Comparison of ENCODE assay signal across 9 mouse cellular contexts in genomic region chr5:31082935-31083625, GRCm38 (mm10). TPM values are rescaled to one million over a fixed set of nuclear protein-coding genes. Genes with fewer than 3 reads are reported as not detected.
DNase-seq lines count a peak whose midpoint lies in the region; ATAC-seq and TF ChIP-seq lines count a peak whose summit lies in the region.
"Had no signal": no experiment of that assay in that cellular context is flagged by ENCODE, and none has a peak within 500 bp of the region (broad histone marks: within the 10 kb centered on the region; RNA-seq: fewer than 3 reads in every experiment).

No protein-coding gene starts in this region.

- ATAC-seq in midbrain, embryonic 12.5 days (ENCODE audit: low FRiP score, low read depth), result peak; percentile 42; the same call in 1 of the 2 replicates
- ATAC-seq in intestine, postnatal 0 days, result no peak

- no peaks in the 10 kb centered on the region for H3K9me3 ChIP-seq in heart, embryonic 10.5 days
- no peaks in the 10 kb centered on the region for H3K9me3 ChIP-seq in midbrain, embryonic 12.5 days
- H3K9me3 ChIP-seq in intestine, postnatal 0 days (ENCODE audit: control insufficient read depth), result no peaks in the 10 kb centered on the region
- H3K9me3 ChIP-seq: limb, embryonic 15.5 days had no signal

- intact Hi-C loops in gastrocnemius, postnatal 36 days (cut with DNase I), result no loop called here

- H3K4me1 ChIP-seq in heart, embryonic 10.5 days, result peaks cover 43% of the 10 kb centered on the region
- H3K4me1 ChIP-seq in midbrain, embryonic 12.5 days, result peaks cover 21% of the 10 kb centered on the region; the same call in 1 of the 2 replicates
- H3K4me1 ChIP-seq in intestine, postnatal 0 days (replicated peaks; ENCODE audit: control insufficient read depth, insufficient read depth, low read length), result no peaks in the 10 kb centered on the region

- peak overlapping the region; percentile 10 for H3K4me2 ChIP-seq in midbrain, embryonic 12.5 days (replicated peaks)
- H3K4me2 ChIP-seq in intestine, postnatal 0 days (replicated peaks; ENCODE audit: low read depth), result no peak overlapping the region
- H3K4me2 ChIP-seq: limb, embryonic 15.5 days had no signal

- TF ChIP-seq CTCF in intestine, postnatal 0 days (IDR thresholded peaks at IDR 0.05; ENCODE audit: low read depth), result no peak

- no peak overlapping the region for H3K9ac ChIP-seq in midbrain, embryonic 12.5 days (replicated peaks)
- H3K9ac ChIP-seq in intestine, postnatal 0 days (ENCODE audit: low read depth, low read length), result no peak overlapping the region
- H3K9ac ChIP-seq: limb, embryonic 15.5 days had no signal

- H3K4me3 ChIP-seq in heart, embryonic 10.5 days, result peak overlapping the region; percentile 51
- no peak overlapping the region for H3K4me3 ChIP-seq in midbrain, embryonic 12.5 days
- no peak overlapping the region for H3K4me3 ChIP-seq in intestine, postnatal 0 days (ENCODE audit: low read depth, low read length)
- H3K4me3 ChIP-seq: limb, embryonic 15.5 days had no signal

- H3K36me3 ChIP-seq in heart, embryonic 10.5 days, result peaks cover 11% of the 10 kb centered on the region
- H3K36me3 ChIP-seq in midbrain, embryonic 12.5 days, result peaks cover 8% of the 10 kb centered on the region
- peaks cover 7% of the 10 kb centered on the region for H3K36me3 ChIP-seq in intestine, postnatal 0 days (ENCODE audit: control insufficient read depth, insufficient read depth)

- peak; percentile 31 for DNase-seq in gastrocnemius, postnatal 25 days
- no peak for DNase-seq in gastrocnemius, postnatal 36 days
- no peak for DNase-seq in heart, embryonic 10.5 days (ENCODE audit: low spot score)
- DNase-seq in kidney, adult 9 months, result peak; percentile 55
- no peak for DNase-seq in thymus, postnatal 14 days
- no peak for DNase-seq in testis, postnatal 10 days (ENCODE audit: low spot score)

- H3K27ac ChIP-seq in heart, embryonic 10.5 days, result peak overlapping the region; percentile 75
- H3K27ac ChIP-seq in midbrain, embryonic 12.5 days (replicated peaks), result peak overlapping the region; percentile 77
- H3K27ac ChIP-seq in intestine, postnatal 0 days (ENCODE audit: low read depth, low read length), result no peak overlapping the region
- H3K27ac ChIP-seq: limb, embryonic 15.5 days had no signal

- H3K27me3 ChIP-seq in heart, embryonic 10.5 days (ENCODE audit: insufficient read depth, poor library complexity, severe bottlenecking), result peaks cover 21% of the 10 kb centered on the region
- peaks cover 16% of the 10 kb centered on the region; the same call in 1 of the 2 replicates for H3K27me3 ChIP-seq in midbrain, embryonic 12.5 days
- H3K27me3 ChIP-seq in intestine, postnatal 0 days (replicated peaks; ENCODE audit: control insufficient read depth, insufficient read depth, low read length), result no peaks in the 10 kb centered on the region

- WGBS in heart, embryonic 10.5 days, result 10% methylated on average over 12 of the region's 12 CpGs
- 38% methylated on average over 12 of the region's 12 CpGs for WGBS in midbrain, embryonic 12.5 days
- 25% methylated on average over 12 of the region's 12 CpGs for WGBS in intestine, postnatal 0 days

RNA-seq across cellular contexts. Expression of gene Dnajc5g, which starts 23.0 kb away (rescaled TPM):
- total RNA-seq in gastrocnemius, postnatal 25 days (2021), result not detected
- total RNA-seq in gastrocnemius, postnatal 36 days (2021), result not detected
- not detected in 2 replicates for polyA plus RNA-seq in heart, embryonic 10.5 days (2016; fragmentation: Nextera tagmentation; extraction: Ambion mirVana)
- polyA plus RNA-seq in midbrain, embryonic 12.5 days (2016; fragmentation: Nextera tagmentation; extraction: Ambion mirVana), result not detected in 2 replicates
- not detected in 2 replicates for polyA plus RNA-seq in intestine, postnatal 0 days (2015; fragmentation: Nextera tagmentation; extraction: Ambion mirVana)
- polyA plus RNA-seq: limb, embryonic 15.5 days had no signal

RNA-seq across cellular contexts. Expression of gene Slc30a3, which starts 25.0 kb away (rescaled TPM):
- total RNA-seq in gastrocnemius, postnatal 25 days (2021), result under 1 TPM in 1 of 2 experiments, not detected in 1; 0.13 TPM
- total RNA-seq in gastrocnemius, postnatal 36 days (2021), result not detected
- 0.62 and 0.67 TPM in 2 replicates for polyA plus RNA-seq in heart, embryonic 10.5 days (2016; fragmentation: Nextera tagmentation; extraction: Ambion mirVana)
- polyA plus RNA-seq in midbrain, embryonic 12.5 days (2016; fragmentation: Nextera tagmentation; extraction: Ambion mirVana), result 10.7 and 11.2 TPM in 2 replicates
- polyA plus RNA-seq in intestine, postnatal 0 days (2015; fragmentation: Nextera tagmentation; extraction: Ambion mirVana), result 0.10 TPM in 1 of 2 replicates, not detected in the other

RNA-seq across cellular contexts. Expression of gene Cad, which starts 28.5 kb away (rescaled TPM):
- total RNA-seq in gastrocnemius, postnatal 25 days (2021), result 10 to 100 TPM; 19.3 to 25.1 TPM
- 10 to 100 TPM; 21.3 to 21.7 TPM for total RNA-seq in gastrocnemius, postnatal 36 days (2021)
- polyA plus RNA-seq in heart, embryonic 10.5 days (2016; fragmentation: Nextera tagmentation; extraction: Ambion mirVana), result 42.7 and 50.9 TPM in 2 replicates
- polyA plus RNA-seq in midbrain, embryonic 12.5 days (2016; fragmentation: Nextera tagmentation; extraction: Ambion mirVana), result 39.2 and 39.7 TPM in 2 replicates
- 3.2 and 3.7 TPM in 2 replicates for polyA plus RNA-seq in intestine, postnatal 0 days (2015; fragmentation: Nextera tagmentation; extraction: Ambion mirVana)

RNA-seq across cellular contexts. Expression of gene Trim54, which starts 33.4 kb away (rescaled TPM):
- 100 to 1,000 TPM; 303 to 342 TPM for total RNA-seq in gastrocnemius, postnatal 25 days (2021)
- total RNA-seq in gastrocnemius, postnatal 36 days (2021), result 100 to 1,000 TPM; 349 to 367 TPM
- polyA plus RNA-seq in heart, embryonic 10.5 days (2016; fragmentation: Nextera tagmentation; extraction: Ambion mirVana), result 17.0 and 23.8 TPM in 2 replicates
- polyA plus RNA-seq in midbrain, embryonic 12.5 days (2016; fragmentation: Nextera tagmentation; extraction: Ambion mirVana), result not detected in 2 replicates
- not detected in 2 replicates for polyA plus RNA-seq in intestine, postnatal 0 days (2015; fragmentation: Nextera tagmentation; extraction: Ambion mirVana)

RNA-seq across cellular contexts. Expression of gene Slc5a6, which starts 34.4 kb away (rescaled TPM):
- 1 to 10 TPM; 2.5 to 3.5 TPM for total RNA-seq in gastrocnemius, postnatal 25 days (2021)
- total RNA-seq in gastrocnemius, postnatal 36 days (2021), result 1 to 10 TPM; 2.5 to 3.8 TPM
- 9.9 and 11.3 TPM in 2 replicates for polyA plus RNA-seq in heart, embryonic 10.5 days (2016; fragmentation: Nextera tagmentation; extraction: Ambion mirVana)
- polyA plus RNA-seq in midbrain, embryonic 12.5 days (2016; fragmentation: Nextera tagmentation; extraction: Ambion mirVana), result 11.7 and 12.9 TPM in 2 replicates
- 18.0 and 20.0 TPM in 2 replicates for polyA plus RNA-seq in intestine, postnatal 0 days (2015; fragmentation: Nextera tagmentation; extraction: Ambion mirVana)

Comparison
In these comparisons a context has a peak if more than half of its experiments do, and no peak if none do; other contexts are left out.
1. DNase-seq: peak in gastrocnemius, postnatal 25 days (single experiment) and kidney, adult 9 months (single experiment); none in gastrocnemius, postnatal 36 days (0 of 2), heart, embryonic 10.5 days (single experiment), thymus, postnatal 14 days (single experiment) and testis, postnatal 10 days (single experiment).